Mouse (Mus musculus) thymus, postnatal 36 days (tissue): ENCODE results near the gene Tomm20.
A peak's percentile ranks its signal among the peaks of the same experiment; 100 is the strongest.

ENCODE experiments used
- DNase-seq, 2 experiments: peaks; one replicate each; pipeline ENCODE4 v3.0.0; 2022; ENCODE audit warnings: mixed read lengths in 2 of 2

Tomm20 gene

DNA sequence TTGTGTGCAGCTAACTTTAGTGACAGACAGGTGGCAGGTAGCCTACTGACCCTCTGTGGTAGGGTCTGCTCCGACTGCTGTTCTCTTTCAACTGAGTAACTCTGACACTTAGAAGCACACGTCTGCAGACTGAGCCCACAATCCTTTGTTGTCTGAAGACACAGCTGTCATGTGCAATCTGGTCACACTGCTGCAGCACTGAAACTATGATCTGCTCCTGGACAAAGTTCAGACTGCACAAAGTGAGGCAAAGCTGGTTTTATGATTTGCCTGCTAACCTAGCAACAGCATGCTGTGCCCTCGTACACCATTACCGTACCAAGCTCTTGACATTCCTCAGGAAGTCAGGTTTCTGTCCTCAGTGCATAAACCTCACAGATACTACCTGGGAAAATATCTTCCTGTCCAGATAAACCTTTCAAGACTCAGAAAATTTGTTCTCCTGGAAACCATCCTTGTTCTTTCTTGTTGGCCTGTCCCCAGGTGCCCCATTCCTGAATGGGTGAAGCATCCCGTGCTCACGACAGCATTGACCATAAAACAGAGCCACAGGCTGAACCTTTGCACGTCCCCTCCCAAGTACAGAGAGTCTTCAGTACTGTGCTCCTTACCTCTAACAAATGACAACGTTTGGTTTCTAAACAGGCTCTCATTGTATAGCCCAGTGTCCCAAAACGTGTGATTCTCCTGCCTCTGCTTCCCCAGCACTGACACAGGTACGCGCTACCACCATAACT, 6.4 kb upstream of the Tomm20 start:
- DNase-seq, result no peak

DNA sequence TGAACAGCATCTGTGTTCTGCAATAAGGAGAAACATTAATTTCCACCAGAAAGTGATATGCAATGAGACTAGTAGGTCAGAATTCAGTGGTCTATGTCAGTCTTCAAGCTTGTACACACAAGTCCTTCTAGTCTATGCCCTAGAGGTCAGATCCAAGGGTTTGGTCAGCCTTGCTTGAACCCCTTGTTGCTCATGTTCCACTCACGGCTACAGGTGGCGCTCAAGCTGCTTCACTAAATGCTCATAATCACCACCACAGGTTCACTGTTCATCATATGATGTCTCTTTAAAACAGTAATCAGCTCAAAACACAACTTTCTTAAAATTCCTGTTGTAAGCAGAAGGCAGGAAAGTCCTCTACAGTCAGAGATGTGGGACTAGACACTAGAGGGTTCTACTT, 3.9 kb upstream of the Tomm20 start:
- no peak for DNase-seq

DNA sequence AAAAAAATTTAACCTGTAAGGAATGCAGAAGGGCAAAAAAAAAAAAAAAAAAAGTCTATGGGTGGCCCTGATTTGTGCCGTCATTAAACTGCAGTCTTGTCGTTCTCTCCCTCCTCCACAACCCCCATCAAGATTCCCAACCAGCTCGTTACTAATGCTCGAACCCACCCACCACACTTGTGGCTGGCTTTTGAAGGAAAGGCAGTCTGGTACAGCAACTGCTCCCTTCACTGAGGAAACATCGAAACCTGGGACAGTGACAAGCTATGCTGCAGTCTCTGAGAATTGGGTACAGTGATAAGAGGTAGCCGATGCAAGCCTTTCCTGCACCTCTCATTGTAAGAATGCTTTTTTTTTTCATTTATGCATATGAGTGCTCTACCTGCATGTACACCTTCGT, 800 bp upstream of the Tomm20 start:
- no peak for DNase-seq

DNA sequence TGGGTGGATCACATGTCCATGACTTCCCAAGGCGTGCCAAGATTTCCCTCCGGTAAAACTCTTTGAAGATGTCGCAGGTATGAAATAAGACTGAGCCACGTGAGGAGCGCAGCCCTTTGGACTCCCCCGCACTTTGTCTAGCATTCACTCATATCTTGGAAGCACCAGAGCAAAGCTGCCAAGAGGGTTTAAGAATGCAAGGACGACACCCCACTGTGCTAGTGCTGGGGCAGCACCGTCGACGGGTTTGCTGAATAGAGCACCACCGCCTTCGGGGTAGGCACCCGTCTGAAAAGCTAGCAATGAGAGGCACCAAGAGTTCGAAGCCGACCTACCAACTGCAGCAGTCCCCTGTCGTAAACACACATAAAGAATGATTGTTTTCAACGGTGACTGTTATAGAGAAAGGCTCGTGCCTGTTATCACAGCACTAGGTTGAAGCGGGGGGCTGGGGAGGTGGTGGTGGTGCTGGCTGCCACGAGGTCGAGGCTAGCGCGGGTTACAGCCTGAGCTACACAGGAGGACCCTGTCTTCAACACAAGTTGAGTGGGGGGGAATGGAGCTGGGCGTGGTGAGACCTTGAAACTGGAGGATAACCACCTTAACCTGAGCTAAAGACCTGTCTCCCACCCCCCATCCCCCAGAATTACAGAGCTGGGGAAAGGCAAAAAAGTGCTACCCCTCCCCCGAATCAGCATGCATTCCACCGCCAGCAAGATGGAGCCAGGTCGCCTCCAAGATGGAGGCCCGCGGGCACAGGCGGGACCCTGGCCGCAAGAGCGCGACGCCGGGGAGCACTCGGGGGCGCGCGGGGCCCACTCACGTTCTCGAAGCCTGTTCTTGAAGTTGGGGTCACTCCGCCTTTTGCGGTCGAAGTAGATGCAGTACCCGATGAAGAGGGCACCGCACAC, 608 bp downstream of the Tomm20 start:
- peak; percentile 31 to 50 for DNase-seq

DNA sequence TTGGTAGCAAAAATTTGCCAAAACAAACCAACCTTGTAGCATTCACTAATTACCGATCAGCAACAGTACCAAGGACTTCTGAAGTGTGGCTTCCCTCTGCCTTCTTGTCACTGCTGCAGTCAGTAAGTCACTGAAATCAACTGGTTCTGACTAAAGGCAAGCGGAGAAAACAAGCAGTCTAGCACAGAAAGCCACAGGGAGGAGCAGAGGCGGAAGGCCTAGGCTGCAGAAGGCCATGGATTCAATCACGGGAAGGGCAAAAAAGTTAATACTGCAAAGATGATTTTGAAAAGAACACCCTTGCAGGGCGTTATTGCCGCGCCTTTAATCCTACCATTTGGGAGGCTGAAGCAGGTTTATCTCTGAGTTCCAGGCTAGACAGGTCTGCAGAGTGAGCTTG, 2.1 kb downstream of the Tomm20 start:
- DNase-seq, result no peak

DNA sequence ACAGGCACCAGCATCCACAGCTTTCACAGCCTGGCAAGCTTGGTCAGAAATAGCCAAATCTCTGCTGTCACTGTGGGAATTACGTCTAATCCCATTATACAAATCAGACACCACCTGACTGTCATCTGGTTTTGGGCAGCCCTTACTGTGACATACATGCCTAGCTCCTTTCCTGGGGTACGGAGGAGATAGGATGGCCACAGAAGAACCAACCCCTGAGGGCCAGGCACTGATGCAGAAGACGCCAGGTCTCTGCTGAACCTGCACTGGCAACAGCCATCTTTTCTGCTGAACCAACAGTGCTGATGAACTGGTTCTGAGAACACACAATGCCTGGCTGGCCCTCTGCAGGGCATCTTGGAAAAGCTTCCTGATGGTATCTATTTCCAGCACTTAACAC, 8.3 kb downstream of the Tomm20 start:
- no peak for DNase-seq

DNA sequence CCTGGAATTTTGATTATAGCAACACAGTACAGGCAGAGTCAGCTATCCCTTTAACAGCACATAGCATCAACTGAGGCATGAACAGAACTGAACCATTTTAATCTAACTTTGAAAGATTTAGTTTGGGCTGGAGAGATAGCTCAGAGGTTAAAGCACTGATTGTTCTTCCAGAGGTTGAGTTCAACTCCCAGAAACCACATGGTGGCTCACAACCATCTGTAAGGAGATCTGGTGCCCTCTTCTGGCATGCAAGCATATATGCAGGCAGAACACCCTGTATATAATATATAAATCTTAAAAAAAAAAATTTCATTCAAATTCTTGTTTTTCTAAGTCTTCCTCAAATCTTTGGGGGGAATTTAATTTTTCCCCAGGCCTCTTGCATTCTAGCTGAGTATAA, 9.7 kb downstream of the Tomm20 start:
- DNase-seq, result no peak

DNA sequence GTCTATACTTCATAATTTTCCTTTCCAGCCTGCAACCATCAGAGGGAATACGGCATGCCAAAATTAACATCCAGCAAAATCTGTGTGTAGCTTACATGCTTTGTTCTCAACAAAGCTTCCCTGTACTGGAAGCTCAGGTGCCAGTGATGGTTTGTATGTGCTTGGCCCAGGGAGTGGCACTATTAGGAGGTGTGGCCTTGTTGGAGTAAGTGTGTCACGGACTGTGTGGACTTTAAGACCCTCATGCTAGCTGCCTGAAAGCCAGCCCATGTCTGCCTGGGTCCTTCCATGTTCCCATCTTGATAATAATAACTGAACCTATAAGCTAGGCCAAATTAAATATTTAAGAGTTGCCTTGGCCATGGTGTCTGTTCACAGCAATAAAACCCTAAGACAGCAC, 10.3 kb downstream of the Tomm20 start:
- no peak for DNase-seq

DNA sequence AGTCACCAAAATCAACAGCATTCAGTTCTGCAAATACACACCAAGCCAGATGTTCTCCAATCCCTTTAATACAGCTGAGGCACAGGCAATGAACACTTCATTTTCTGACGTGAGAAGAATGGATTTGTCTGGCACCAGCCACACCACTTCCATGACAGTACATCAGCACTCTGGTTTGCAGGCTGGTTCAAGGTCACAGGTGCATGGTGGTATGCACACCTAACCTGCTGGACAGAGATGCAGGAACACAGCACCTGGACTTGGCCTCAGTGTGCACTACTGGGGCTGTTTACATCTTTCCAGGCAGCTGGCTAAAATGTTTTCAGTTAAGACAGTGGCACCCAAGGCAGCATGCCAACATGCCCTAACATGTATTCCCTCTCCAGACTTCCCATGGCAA, 13.0 kb downstream of the Tomm20 start:
- DNase-seq, result no peak

DNA sequence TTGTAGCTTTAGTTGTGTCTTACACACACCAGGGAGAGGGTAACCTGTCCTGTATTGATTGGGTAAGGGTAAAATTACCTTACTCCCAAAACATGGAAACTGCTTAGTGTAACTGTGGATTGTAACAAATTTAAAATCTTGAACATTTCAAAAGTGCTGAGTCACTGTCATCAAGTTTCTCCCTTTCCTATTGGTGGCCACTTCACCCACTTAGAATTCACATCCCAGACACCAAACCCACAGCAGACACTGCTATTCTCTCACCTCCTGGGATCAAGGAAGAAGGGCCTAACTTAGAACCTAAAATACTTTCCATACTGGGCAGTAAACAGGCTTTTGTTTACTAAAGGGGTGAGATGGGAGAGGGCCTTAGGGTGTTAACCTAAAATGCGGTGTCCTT, 13.4 kb downstream of the Tomm20 start:
- DNase-seq, result no peak

DNA sequence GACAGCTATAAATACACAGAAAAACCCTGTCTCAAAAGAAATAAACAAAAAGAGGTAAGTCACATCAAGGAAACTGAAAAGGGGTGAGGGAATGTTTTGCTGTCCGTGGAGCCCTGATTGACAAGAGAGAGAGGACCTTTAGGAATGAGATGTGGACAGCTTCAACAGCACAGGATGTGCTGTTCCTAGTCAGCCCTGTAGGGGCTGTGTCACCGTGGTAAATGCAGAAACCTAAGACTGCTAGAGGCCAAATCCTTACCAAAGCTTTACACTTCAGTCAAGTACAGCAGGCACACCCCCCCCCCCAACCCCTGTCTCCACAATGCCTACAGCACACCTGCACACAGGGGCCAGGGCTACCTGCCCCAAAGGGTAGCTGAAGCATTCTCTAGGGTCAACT, 13.9 kb downstream of the Tomm20 start:
- DNase-seq, result no peak

DNA sequence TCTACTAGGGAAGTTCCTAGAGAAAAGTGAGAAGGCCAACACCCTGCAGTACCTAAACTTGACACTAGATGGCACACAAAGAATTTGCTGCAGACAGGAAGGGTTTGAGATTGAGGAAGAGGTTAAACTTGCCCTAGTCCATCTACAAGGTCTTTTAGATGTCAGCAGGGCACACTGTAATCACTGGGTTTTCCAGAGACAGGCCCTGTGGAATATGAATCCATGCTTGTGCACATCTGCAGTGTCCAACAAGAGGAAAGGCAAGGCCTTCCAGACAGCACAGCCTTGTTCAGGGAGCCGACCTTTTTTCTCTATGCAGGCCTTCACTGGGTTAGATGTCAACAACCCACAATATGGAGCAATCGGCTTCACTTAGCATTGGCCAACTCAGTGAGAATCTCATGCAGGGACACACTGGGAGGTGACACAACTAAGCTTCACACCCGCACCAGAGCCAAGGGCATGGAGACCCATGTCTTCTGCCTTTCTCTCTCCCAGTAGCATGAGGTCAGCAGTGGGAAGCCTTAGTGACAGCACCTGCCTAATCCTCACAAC, 16.0 kb downstream of the Tomm20 start:
- DNase-seq, result peak; percentile 31 to 52

DNA sequence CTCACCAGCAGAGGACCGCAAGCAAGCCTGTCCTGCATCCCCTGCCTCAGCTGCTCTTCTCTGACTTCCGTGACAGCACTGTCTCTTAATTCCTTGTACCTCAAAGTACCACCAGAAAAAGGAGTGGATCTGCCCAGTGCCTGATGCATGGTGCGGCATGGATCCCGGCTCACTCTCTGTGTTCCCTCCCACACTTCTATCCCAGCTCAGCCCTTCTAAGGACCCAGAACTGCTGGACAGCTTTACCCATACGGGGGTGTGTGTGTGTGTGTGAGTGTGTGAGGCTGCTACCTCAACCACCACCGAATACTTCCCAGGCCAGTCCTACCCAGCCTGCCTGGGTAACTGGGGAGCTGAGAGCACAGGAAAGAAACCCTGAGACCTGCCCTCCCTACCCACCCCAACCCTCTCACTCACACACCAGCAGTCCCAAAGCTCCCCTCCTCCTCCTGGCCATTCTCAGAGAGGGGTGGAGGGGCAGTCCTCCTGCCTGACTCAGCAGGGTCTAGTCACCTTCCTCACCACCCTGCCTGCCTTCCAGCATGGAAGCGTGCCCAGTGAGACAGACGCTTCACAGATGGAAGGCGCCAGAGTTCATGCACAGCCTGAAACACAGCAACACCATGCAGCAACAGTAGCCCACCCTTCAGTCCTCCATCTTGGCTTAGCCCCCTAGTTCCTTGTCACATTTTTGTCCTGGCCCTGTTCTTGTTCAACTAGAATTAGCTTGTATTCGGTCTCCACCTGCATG, 16.7 kb downstream of the Tomm20 start:
- no peak for DNase-seq

DNA sequence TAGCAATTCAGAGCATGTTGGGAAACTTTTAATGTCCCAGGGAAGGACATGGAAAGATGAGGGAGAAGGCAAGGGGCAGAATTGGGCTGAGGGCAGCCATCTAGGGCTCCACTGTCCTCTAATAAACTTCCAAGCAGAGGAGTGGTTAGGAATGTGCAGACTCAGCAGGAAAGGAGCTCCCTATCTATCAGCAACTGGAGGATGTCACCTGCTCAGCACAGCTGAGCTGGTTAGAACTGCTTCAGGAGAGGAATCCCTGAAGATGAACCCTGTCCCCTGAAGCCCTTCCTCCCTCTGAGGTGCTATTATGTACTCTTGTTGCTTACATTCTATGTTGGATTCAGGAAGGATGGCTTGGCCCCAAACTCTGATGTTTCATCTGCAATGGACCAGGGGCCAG, 17.6 kb downstream of the Tomm20 start:
- no peak for DNase-seq

DNA sequence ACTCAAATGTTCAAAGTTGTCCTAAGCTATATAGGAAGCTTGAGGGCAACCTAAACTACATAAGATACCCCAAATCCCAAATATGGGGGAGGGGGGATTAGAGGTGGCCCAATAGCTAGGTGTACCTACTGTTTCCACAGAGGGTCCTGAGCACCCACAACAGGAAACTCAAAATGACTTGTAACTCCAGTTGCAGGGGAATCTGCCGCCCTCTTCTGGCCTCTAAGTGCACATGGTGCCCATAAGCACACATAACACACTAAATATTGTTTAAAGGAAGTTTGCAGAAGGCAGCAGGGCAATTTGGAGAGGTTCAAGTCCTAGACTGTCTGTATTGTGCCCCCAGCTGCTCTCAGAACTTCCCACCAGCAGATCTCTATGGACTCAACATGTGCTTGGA, 18.6 kb downstream of the Tomm20 start:
- peak in 1 of 2 experiments; percentile 33 for DNase-seq

DNA sequence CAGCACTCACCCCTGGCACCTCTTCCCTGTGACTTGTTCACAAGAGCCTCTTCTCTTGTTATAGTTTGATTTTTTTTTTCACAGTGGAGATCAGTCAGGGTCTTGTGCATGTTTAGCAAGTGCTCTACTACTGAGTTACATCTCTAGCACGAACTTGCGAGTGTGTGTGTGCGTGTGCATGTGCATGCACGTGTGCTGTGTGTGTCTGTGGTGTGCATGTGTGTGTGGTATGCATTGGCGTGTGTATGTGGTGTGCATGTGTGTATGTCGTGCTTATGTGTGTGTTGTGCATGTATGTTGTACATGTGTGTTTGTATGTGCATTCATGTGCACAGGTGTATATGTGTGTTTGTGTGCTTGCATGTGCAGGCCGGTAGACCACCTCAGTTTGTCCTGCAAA, 22.7 kb downstream of the Tomm20 start:
- DNase-seq, result no peak

DNA sequence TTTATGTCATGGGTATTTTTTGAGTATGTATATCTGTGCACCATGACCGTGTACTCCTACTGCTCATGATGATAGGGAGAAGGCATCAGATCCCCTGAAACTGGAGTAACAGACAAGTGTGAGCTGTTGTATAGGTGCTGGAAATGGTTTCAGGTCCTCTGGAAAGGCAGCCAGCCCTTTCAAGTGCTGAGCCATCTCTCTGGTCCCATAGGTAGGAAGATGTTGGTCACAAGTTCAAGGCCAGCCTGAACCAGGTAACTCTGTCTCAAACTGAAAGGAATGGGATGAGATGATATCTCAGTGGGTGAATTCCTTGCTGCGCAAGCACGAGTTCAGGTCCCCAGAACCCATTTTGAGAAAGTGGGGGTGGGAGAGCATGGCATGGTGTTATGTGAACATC, 24.2 kb downstream of the Tomm20 start:
- no peak for DNase-seq

DNA sequence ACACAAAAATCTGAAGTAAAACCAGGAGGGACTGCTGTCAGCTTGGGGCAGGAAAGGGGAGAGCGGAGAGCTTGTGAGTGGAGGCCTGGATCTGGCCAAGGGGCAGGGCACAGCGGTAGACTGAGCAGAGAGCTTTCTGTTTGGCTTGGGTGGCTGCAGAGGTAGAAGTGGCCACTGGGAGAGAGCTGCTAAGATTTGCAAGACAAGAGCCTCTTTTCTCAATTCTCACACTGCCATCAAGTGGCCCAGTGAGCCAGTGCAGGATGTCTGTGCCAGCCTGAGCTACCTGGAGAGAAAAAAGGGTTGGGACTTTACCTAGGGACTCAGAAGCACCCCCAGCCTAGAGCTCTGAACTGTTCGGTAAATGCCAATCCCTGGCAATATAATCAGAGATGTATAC, 24.8 kb downstream of the Tomm20 start:
- DNase-seq, result peak; percentile 62 to 68

DNA sequence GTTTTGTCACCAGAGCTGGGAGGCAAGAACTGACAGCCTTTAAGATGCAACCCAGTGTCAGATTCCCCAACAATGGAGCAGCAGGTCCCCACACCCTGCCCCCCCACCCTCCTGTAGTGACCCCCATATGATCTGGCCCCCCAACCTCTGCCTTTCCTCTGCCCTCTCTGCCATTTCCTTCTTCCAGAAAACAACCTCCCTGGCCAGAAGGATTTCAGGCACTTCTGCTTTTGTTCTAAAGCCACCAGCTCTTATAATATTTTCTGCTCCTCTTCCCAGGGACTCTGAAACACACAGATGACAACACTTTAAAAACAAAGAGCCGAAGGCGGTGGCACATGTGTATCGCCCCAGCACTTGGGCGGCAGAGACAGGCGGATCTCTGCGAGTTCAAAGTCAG, 25.3 kb downstream of the Tomm20 start:
- no peak for DNase-seq

DNA sequence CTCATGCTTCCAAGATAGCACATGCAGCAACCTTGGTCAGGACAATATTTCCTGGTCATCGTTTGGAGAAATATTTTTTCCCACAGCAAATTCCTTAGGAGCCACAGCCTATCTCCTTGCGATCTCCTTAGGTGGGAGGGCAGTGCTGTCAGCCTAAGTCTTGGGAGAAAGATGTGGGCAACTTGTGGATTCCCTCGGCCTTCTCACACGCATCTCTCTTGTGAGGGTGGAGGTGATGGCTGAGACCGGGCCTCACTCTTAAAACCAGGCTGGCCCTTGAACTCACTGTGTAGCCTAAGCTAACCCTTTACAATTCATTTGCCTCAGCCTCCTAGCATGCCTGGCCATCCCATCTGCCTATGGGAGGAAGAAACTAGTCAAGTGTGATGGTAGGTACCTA, 25.9 kb downstream of the Tomm20 start:
- DNase-seq, result no peak

DNA sequence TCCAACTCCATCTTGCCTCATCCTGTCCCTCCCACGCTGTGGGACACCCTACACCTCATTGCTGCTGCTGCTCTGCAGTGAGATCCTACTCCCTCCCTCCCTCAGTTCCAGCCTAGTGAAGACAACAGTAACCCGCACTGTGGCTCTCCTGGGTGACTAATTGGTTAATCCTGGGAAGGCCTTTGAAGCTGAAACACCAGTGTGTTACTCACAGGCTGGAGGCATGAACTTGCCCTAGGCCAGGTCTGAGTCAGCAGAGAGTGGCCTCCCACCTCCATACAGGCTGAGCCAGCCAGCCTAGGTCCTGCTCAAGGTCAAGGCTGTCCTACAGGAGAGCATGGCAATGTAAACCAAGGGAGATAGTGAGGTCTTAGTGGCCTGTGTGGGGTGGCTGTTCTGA, 26.4 kb downstream of the Tomm20 start:
- DNase-seq, result no peak

DNA sequence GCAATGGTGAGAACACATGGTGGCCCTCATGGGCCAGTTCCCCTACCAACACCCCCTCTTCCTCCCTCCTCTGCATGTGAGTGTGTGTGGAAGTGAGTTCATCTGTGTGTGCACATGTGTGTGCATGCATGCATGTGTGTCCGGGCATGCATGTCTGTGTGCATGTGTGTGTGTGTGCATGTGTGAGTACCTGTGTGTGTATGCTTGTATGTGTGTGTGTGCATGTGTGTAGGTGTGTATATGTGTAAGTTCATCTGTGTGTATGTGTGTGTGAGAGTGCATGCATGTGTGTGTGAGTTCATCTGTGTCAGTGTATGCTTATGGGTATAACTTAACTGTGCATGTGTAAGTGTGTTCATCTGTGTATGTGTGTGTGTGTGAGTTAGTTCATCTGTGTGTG, 27.3 kb downstream of the Tomm20 start:
- DNase-seq, result no peak

DNA sequence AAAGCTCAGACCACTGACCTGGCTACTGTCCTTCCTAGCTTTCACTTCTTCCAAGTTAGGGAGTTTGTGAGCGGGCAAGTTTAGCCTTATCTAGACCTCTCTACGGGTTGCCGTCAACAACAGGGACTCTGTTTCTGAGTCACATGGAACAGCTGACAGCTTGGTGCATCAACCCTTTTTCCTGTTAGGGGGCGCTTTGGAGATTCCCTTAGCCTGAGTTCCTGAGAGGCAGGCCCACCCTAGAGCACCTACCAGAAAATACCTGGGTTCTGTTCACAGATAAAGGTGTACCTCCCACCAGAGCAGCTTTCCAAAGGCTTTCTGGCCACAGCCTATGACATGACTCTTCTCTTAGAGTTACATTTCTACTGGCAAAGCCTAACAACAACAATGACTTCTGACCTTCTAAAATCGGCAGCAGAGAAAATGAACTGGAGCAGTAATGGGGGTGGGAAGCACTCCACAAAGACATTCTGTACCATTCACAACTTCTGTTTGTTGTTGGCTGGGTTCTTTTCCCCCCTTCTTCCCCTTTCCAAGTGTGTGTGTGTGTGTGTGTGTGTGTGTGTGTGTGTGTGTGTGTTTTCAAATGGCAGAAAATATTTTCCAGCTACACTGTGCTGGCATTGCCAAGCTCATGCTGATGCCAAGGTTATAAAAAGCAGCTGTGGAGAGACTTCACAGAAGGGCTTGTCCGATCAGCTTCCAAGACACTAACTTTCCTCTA, 28.3 kb downstream of the Tomm20 start:
- DNase-seq, result no peak
